25 mouse cellular contexts compared by ENCODE assay signal in genomic region chr17:74864790-74865548, GRCm38 (mm10).
DNase-seq lines count a peak whose midpoint lies in the region; ATAC-seq and TF ChIP-seq lines count a peak whose summit lies in the region.
"Had no signal": no experiment of that assay in that cellular context is flagged by ENCODE, and none has a peak within 500 bp of the region (broad histone marks: within the 10 kb centered on the region; RNA-seq: fewer than 3 reads in every experiment).

No protein-coding gene starts in this region.

- WGBS in lung, postnatal 0 days: 73% methylated on average over 10 of the region's 10 CpGs
- WGBS in lung, adult 2 months: 82% methylated on average over 10 of the region's 10 CpGs
- 87% methylated on average over 10 of the region's 10 CpGs for WGBS in midbrain, embryonic 13.5 days

- no peak overlapping the region for H3K4me2 ChIP-seq in lung, postnatal 0 days (replicated peaks; ENCODE audit: low read depth, low read length)
- H3K4me2 ChIP-seq in midbrain, embryonic 13.5 days (replicated peaks): no peak overlapping the region
- H3K4me2 ChIP-seq: hindbrain, embryonic 15.5 days; limb, embryonic 15.5 days; midbrain, embryonic 12.5 days had no signal

- no peak for TF ChIP-seq EP300 in lung, postnatal 0 days (IDR thresholded peaks at IDR 0.05)

- peaks cover 14% of the 10 kb centered on the region; the same call in 1 of the 2 replicates for H3K4me1 ChIP-seq in lung, postnatal 0 days (ENCODE audit: insufficient read depth, low read depth, low read length)
- peaks cover 13% of the 10 kb centered on the region for H3K4me1 ChIP-seq in lung, adult 2 months (ENCODE audit: control insufficient read depth, insufficient read depth, low read length)
- H3K4me1 ChIP-seq in midbrain, embryonic 13.5 days (replicated peaks): peaks cover 30% of the 10 kb centered on the region

- DNase-seq in layer of hippocampus, adult 18-20 months (ENCODE audit: low spot score in 2 of 2): peak; percentile 9 to 49
- DNase-seq in layer of hippocampus, postnatal 25 days (ENCODE audit: extremely low spot score in 1 of 2, low spot score in 1 of 2): no peak
- peak; percentile 45 for DNase-seq in lung, postnatal 0 days (ENCODE audit: low spot score)
- no peak for DNase-seq in lung, adult 2 months
- peak; percentile 36 for DNase-seq in lung, postnatal 10 days
- DNase-seq in ovary, adult 18-20 months (ENCODE audit: low spot score): no peak
- no peak for DNase-seq in natural killer cell, adult 2 months (ENCODE audit: low spot score in 2 of 2)
- DNase-seq: adrenal gland, postnatal 10 days; cerebellum, adult 2 months; gastrocnemius, postnatal 10 days; kidney, adult 9 months; kidney, postnatal 25 days; layer of hippocampus, adult 9-11 months; left cerebral cortex, postnatal 4 days; retina, postnatal 1 day; right cerebral cortex, postnatal 25 days; spleen, adult 18-20 months had no signal

- TF ChIP-seq POLR2A in lung, adult 2 months (IDR thresholded peaks at IDR 0.05; ENCODE audit: borderline replicate concordance, extremely low read depth, low read depth, low read length): no peak

- no peak for ATAC-seq in lung, postnatal 0 days
- ATAC-seq in midbrain, embryonic 13.5 days: no peak
- ATAC-seq: forebrain, embryonic 14.5 days; intestine, embryonic 16.5 days had no signal

- no peaks in the 10 kb centered on the region for H3K9me3 ChIP-seq in lung, postnatal 0 days (ENCODE audit: low read length)
- no peaks in the 10 kb centered on the region for H3K9me3 ChIP-seq in midbrain, embryonic 13.5 days
- H3K9me3 ChIP-seq: heart, embryonic 10.5 days; hindbrain, embryonic 15.5 days; limb, embryonic 15.5 days; midbrain, embryonic 12.5 days had no signal

- H3K27me3 ChIP-seq in lung, postnatal 0 days (replicated peaks; ENCODE audit: insufficient read depth, low read length): no peaks in the 10 kb centered on the region
- no peaks in the 10 kb centered on the region for H3K27me3 ChIP-seq in midbrain, embryonic 13.5 days
- H3K27me3 ChIP-seq: hindbrain, embryonic 15.5 days; limb, embryonic 15.5 days; midbrain, embryonic 12.5 days had no signal

- no peak overlapping the region for H3K4me3 ChIP-seq in lung, postnatal 0 days (ENCODE audit: low read depth, low read length)
- H3K4me3 ChIP-seq in lung, adult 2 months (replicated peaks; ENCODE audit: extremely low read depth, low read depth, low read length): no peak overlapping the region
- H3K4me3 ChIP-seq in midbrain, embryonic 13.5 days (replicated peaks): no peak overlapping the region
- H3K4me3 ChIP-seq: heart, embryonic 10.5 days; hindbrain, embryonic 15.5 days; left cerebral cortex, adult 2 months; limb, embryonic 15.5 days; midbrain, embryonic 12.5 days had no signal

- H3K9ac ChIP-seq in lung, postnatal 0 days (replicated peaks; ENCODE audit: low read depth): no peak overlapping the region
- H3K9ac ChIP-seq in midbrain, embryonic 13.5 days (replicated peaks): no peak overlapping the region
- H3K9ac ChIP-seq: hindbrain, embryonic 15.5 days; limb, embryonic 15.5 days; midbrain, embryonic 12.5 days had no signal

- no peak overlapping the region for H3K27ac ChIP-seq in lung, postnatal 0 days (ENCODE audit: low read length)
- H3K27ac ChIP-seq in midbrain, embryonic 13.5 days: no peak overlapping the region
- H3K27ac ChIP-seq: hindbrain, embryonic 15.5 days; left cerebral cortex, adult 2 months; midbrain, embryonic 12.5 days had no signal

- no peak for TF ChIP-seq CTCF in lung, postnatal 0 days (IDR thresholded peaks at IDR 0.05)
- no peak for TF ChIP-seq CTCF in lung, adult 2 months (IDR thresholded peaks at IDR 0.05; ENCODE audit: insufficient read depth, low read length)

- no peaks in the 10 kb centered on the region for H3K36me3 ChIP-seq in lung, postnatal 0 days (ENCODE audit: insufficient read depth, low read length)
- H3K36me3 ChIP-seq in midbrain, embryonic 13.5 days: no peaks in the 10 kb centered on the region
- H3K36me3 ChIP-seq: hindbrain, embryonic 15.5 days; limb, embryonic 15.5 days; midbrain, embryonic 12.5 days had no signal

Comparison
In these comparisons a context has a peak if more than half of its experiments do, and no peak if none do; other contexts are left out.
1. DNase-seq: peak in layer of hippocampus, adult 18-20 months (2 of 2), lung, postnatal 0 days (single experiment) and lung, postnatal 10 days (single experiment); none in layer of hippocampus, postnatal 25 days (0 of 2), lung, adult 2 months (single experiment), ovary, adult 18-20 months (single experiment) and natural killer cell, adult 2 months (0 of 2).